Mouse (Mus musculus) limb, embryonic 14.5 days (tissue): ENCODE data around the gene Rtel1. TPM values are rescaled to one million over a fixed set of nuclear protein-coding genes. Genes with fewer than 3 reads are reported as not detected.

Source experiments
- ATAC-seq: fragments of 200-750 bp; cut with Nextera tagmentation; 2 replicates; pipeline ENCODE4 v1.8.0; 2017; ENCODE audit warnings: low read depth, moderate number of reproducible peaks, moderate TSS enrichment; ENCODE audit not compliant: low FRiP score
- DNase-seq: peaks from one replicate; pipeline ENCODE4 v3.0.0-alpha.2; 2015; ENCODE audit warnings: low spot score
- H3K27ac ChIP-seq: fragments of 300-500 bp; sonication (generic); replicated peaks from 2 replicates; pipeline ENCODE4 v1.5.1; 2014; ENCODE audit warnings: low read depth, mild to moderate bottlenecking, low read length, moderate library complexity, mixed read lengths
- H3K27me3 ChIP-seq: fragments of 300-500 bp; sonication (generic); 2 replicates; pipeline ENCODE4 v1.6.1; 2014; ENCODE audit warnings: low read length, mixed read lengths; ENCODE audit not compliant: control insufficient read depth, insufficient read depth
- H3K36me3 ChIP-seq: fragments of 300-500 bp; sonication (generic); 2 replicates; pipeline ENCODE4 v1.6.1; 2014; ENCODE audit warnings: mild to moderate bottlenecking, low read length, moderate library complexity, mixed read lengths; ENCODE audit not compliant: control insufficient read depth, insufficient read depth
- H3K4me1 ChIP-seq: fragments of 300-500 bp; sonication (generic); 2 replicates; pipeline ENCODE4 v1.6.1; 2014; ENCODE audit warnings: antibody characterized with exemption, low read length, mixed read lengths; ENCODE audit not compliant: control insufficient read depth, insufficient read depth
- H3K4me2 ChIP-seq: fragments of 300-500 bp; sonication (generic); replicated peaks from 2 replicates; pipeline ENCODE4 v1.6.1; 2014; ENCODE audit warnings: low read depth, mild to moderate bottlenecking, low read length, moderate library complexity; ENCODE audit not compliant: severe bottlenecking
- H3K4me3 ChIP-seq: fragments of 300-500 bp; sonication (generic); replicated peaks from 2 replicates; pipeline ENCODE4 v1.5.1; 2014; ENCODE audit warnings: low read length
- H3K9ac ChIP-seq: fragments of 300-500 bp; sonication (generic); 2 replicates; pipeline ENCODE4 v1.6.1; 2014; ENCODE audit warnings: mild to moderate bottlenecking, low read depth, low read length, moderate library complexity; ENCODE audit not compliant: severe bottlenecking
- H3K9me3 ChIP-seq: fragments of 300-500 bp; sonication (generic); 2 replicates; pipeline ENCODE4 v1.6.1; 2016; ENCODE audit warnings: low read length; ENCODE audit not compliant: control insufficient read depth
- POLR2A ChIP-seq: fragments of 200-500 bp; IDR thresholded peaks from 2 replicates; pipeline ENCODE4 v1.8.0; 2012; ENCODE audit warnings: inconsistent platforms, mild to moderate bottlenecking, moderate library complexity, borderline replicate concordance; ENCODE audit not compliant: insufficient read depth, insufficient read length; ENCODE audit errors: extremely low read depth
- WGBS: fragments of 180-500 bp; shearing (Covaris S2); extraction: QIAGEN DNeasy Blood & Tissue Kit; methylation state at CpG from one replicate; pipeline ENCODE4 v1.1.7; 2014; 5-methylcytosine and 5-hydroxymethylcytosine counted together
- polyA plus RNA-seq, 2 experiments: library from polyadenylated mRNA; depleted of rRNA in 1 of 2; stranded (reverse) in 1 of 2; unstranded in 1 of 2; fragments of >200 nt; fragmentation: Nextera tagmentation in 1 of 2; extraction: Ambion mirVana in 1 of 2; gene quantifications; 2 replicates each; pipeline versions ENCODE4 v1.2.1 to v1.2.3; 2012 to 2014

Gene Rtel1
- polyA plus RNA-seq, 2 experiments, result 53.3 to 110 TPM

- 79% methylated on average over 6 of the region's 6 CpGs for WGBS
- ATAC-seq (no peak), DNase-seq (no peak)
- Histone ChIP-seq H3K36me3 (peaks cover 86% of the 10 kb centered on the region), H3K9me3 (no peaks in the 10 kb centered on the region), H3K4me3 (no peak overlapping the region), H3K4me2 (no peak overlapping the region), H3K4me1 (no peaks in the 10 kb centered on the region), H3K27me3 (no peaks in the 10 kb centered on the region), H3K27ac (no peak overlapping the region), H3K9ac (no peak overlapping the region)
- no peak for TF ChIP-seq POLR2A
Measured at GRCm38 (mm10) chr2:181381631-181382306, 62.2 kb downstream of the Rtel1 start.

DNA sequence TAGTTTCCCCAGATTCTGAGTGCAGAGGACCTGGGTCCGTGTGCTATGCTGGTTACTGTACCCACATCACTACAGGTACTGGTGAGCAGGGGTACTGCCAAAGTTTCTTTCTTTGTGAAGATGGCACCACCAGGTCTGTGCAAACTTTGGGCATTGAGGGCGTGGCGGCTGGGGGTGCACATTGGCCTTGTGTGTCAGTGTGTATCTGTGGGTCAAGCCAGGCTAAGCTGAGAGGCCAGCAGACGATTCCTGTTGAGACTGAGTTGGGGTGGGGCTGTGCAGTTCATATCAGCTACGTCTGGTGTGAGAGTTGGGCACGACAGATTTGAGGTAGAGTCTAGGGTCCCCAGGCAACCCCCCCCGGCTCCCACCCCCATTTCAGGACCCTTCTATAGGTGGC, 64.9 kb downstream of the Rtel1 start:
- no peak for TF ChIP-seq POLR2A
- ATAC-seq (no peak), DNase-seq (no peak)
- Histone ChIP-seq H3K4me3 (no peak overlapping the region), H3K9me3 (no peaks in the 10 kb centered on the region), H3K27me3 (no peaks in the 10 kb centered on the region), H3K9ac (no peak overlapping the region), H3K27ac (no peak overlapping the region), H3K36me3 (peaks cover 80% of the 10 kb centered on the region), H3K4me2 (no peak overlapping the region), H3K4me1 (no peaks in the 10 kb centered on the region)
- 88% methylated on average over 7 of the region's 7 CpGs for WGBS

GRCm38 (mm10) chr2:181384919-181385391, 65.4 kb downstream of the Rtel1 start:
- ATAC-seq (no peak), DNase-seq (peak; percentile 63)
- Histone ChIP-seq H3K36me3 (peaks cover 75% of the 10 kb centered on the region), H3K4me1 (no peaks in the 10 kb centered on the region), H3K4me2 (no peak overlapping the region), H3K9ac (no peak overlapping the region; the same call in 1 of the 2 replicates), H3K4me3 (no peak overlapping the region), H3K27me3 (no peaks in the 10 kb centered on the region), H3K27ac (no peak overlapping the region), H3K9me3 (no peaks in the 10 kb centered on the region)
- 92% methylated on average over 4 of the region's 4 CpGs for WGBS
- no peak for TF ChIP-seq POLR2A

DNA sequence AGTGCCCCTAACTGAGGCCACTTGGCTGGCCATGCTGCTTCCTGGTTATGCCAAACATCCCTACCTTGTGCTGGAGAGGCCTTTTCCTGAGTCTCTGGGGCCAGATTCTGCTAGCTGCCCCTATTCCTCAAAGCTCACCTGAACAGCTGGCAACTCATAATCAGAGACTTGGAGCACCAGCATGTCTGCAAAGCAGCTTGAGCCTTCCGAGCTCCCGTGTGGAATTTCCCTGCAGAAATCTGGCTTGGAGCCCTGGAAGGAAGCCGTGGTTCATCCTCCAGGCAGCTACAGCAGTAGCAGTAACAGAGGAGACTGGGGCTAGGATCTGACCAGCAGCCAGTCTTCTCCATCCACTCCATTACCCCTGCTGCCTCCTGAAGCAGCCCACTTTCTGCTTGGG, 66.3 kb downstream of the Rtel1 start:
- Histone ChIP-seq H3K36me3 (peaks cover 66% of the 10 kb centered on the region), H3K4me3 (no peak overlapping the region), H3K9me3 (no peaks in the 10 kb centered on the region), H3K4me1 (no peaks in the 10 kb centered on the region), H3K27ac (0 out of 2 replicates have a peak overlapping the region, but pooled peaks have one; percentile 8), H3K27me3 (no peaks in the 10 kb centered on the region), H3K9ac (no peak overlapping the region), H3K4me2 (no peak overlapping the region)
- 75% methylated on average over 3 of the region's 3 CpGs for WGBS
- no peak for TF ChIP-seq POLR2A
- ATAC-seq (no peak), DNase-seq (no peak)

GRCm38 (mm10) chr2:181386663-181387210, 67.2 kb downstream of the Rtel1 start:
- 83% methylated on average over 3 of the region's 4 CpGs for WGBS
- H3K36me3 ChIP-seq, result peaks cover 60% of the 10 kb centered on the region
- H3K4me2 ChIP-seq, result no peak overlapping the region
- H3K4me1 ChIP-seq, result no peaks in the 10 kb centered on the region
- no peak for TF ChIP-seq POLR2A
- no peak overlapping the region for H3K4me3 ChIP-seq
- no peak overlapping the region for H3K27ac ChIP-seq
- ATAC-seq (no peak), DNase-seq (no peak)
- H3K9me3 ChIP-seq, result no peaks in the 10 kb centered on the region
- H3K27me3 ChIP-seq, result no peaks in the 10 kb centered on the region
- H3K9ac ChIP-seq, result no peak overlapping the region
